Mouse (Mus musculus) lung, adult 2 months (tissue): Measurements from ENCODE around the gene Zfyve9.

Experiments used
- CTCF ChIP-seq: fragments of 200-500 bp; IDR thresholded peaks from 2 replicates; pipeline ENCODE4 v1.5.1; 2011; ENCODE audit warnings: mild to moderate bottlenecking, low read length, control low read depth; ENCODE audit not compliant: insufficient read depth
- POLR2A ChIP-seq: fragments of 200-500 bp; IDR thresholded peaks from 2 replicates; pipeline ENCODE4 v1.6.1; 2011; ENCODE audit warnings: low read depth, mild to moderate bottlenecking, control low read depth, low read length, borderline replicate concordance; ENCODE audit errors: extremely low read depth

DNA sequence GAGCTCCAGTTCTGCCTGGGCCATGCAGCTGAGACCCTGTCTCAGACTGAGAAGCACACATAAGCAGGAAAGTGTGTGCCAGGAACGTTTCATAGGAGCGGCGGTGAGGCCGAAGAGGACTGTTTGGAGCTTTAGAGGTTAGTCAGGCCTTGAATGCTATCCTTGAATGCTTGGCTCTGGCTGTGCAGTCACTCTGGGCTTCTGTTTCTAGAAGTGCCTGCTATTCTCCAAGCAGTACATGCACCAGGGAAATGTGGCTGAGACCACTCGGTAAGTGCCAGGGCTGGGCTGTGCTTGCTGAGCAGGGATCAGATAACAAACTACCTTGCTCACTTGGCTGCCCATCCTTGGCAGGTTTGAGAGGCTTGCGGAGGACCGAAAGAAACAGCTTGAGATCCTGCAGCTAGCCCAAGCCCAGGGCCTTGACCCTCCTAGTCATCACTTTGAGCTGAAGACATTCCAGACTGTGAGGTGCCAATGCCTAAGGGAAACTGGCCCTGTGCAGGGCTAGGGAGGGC is 151.2 kb downstream of the Zfyve9 start:
- no peak for TF ChIP-seq CTCF
- TF ChIP-seq POLR2A = no peak
